Mouse (Mus musculus) hindbrain, embryonic 11.5 days (tissue): Measurements from ENCODE around the gene Gsn. TPM values are rescaled to one million over a fixed set of nuclear protein-coding genes. Genes with fewer than 3 reads are reported as not detected.

ENCODE experiments used
- ATAC-seq: fragments of 200-750 bp; cut with Nextera tagmentation; 2 replicates; pipeline ENCODE4 v1.8.0; 2017; ENCODE audit warnings: mild to moderate bottlenecking, moderate TSS enrichment, moderate library complexity; ENCODE audit not compliant: low FRiP score
- DNase-seq: peaks from one replicate; pipeline ENCODE4 v3.0.0-alpha.2; 2015; ENCODE audit warnings: low spot score
- H3K27ac ChIP-seq: fragments of 300-500 bp; sonication (generic); 2 replicates; pipeline ENCODE4 v1.5.1; 2014; ENCODE audit warnings: mild to moderate bottlenecking, low read depth, low read length
- H3K27me3 ChIP-seq: fragments of 300-500 bp; sonication (generic); 2 replicates; pipeline ENCODE4 v1.6.1; 2014; ENCODE audit warnings: mild to moderate bottlenecking, low read length, moderate library complexity, mixed read lengths; ENCODE audit not compliant: control insufficient read depth, insufficient read depth
- H3K36me3 ChIP-seq: fragments of 300-500 bp; sonication (generic); 2 replicates; pipeline ENCODE4 v1.6.1; 2014; ENCODE audit warnings: mild to moderate bottlenecking, low read length, moderate library complexity, mixed read lengths; ENCODE audit not compliant: control insufficient read depth, insufficient read depth
- H3K4me1 ChIP-seq: fragments of 300-500 bp; sonication (generic); replicated peaks from 2 replicates; pipeline ENCODE4 v1.6.1; 2014; ENCODE audit warnings: low read length, mixed read lengths; ENCODE audit not compliant: control insufficient read depth, insufficient read depth
- H3K4me2 ChIP-seq: fragments of 300-500 bp; sonication (generic); replicated peaks from 2 replicates; pipeline ENCODE4 v1.6.1; 2014; ENCODE audit warnings: mild to moderate bottlenecking, low read depth, low read length
- H3K4me3 ChIP-seq: fragments of 300-500 bp; sonication (generic); 2 replicates; pipeline ENCODE4 v1.5.1; 2014; ENCODE audit warnings: low read depth, low read length
- H3K9ac ChIP-seq: fragments of 300-500 bp; sonication (generic); 2 replicates; pipeline ENCODE4 v1.6.1; 2014; ENCODE audit warnings: low read depth, low read length
- H3K9me3 ChIP-seq: fragments of 300-500 bp; sonication (generic); 2 replicates; pipeline ENCODE4 v1.6.1; 2016; ENCODE audit warnings: low read length; ENCODE audit not compliant: control insufficient read depth
- WGBS: fragments of 180-500 bp; shearing (Covaris S2); extraction: QIAGEN DNeasy Blood & Tissue Kit; methylation state at CpG from one replicate; pipeline ENCODE4 v1.1.7; 2014; 5-methylcytosine and 5-hydroxymethylcytosine counted together
- polyA plus RNA-seq: library from polyadenylated mRNA; unstranded; fragments of >200 nt; fragmentation: Nextera tagmentation; extraction: Ambion mirVana; gene quantifications from 2 replicates; pipeline ENCODE4 v1.2.1, GENCODE M21; 2014

Gene Gsn
- polyA plus RNA-seq, 1 experiment from 2014 or later, result 40.2 TPM

- Histone ChIP-seq H3K27me3 (no peaks in the 10 kb centered on the region), H3K4me3 (no peak overlapping the region), H3K4me2 (no peak overlapping the region), H3K4me1 (no peaks in the 10 kb centered on the region; the same call in 1 of the 2 replicates), H3K27ac (no peak overlapping the region), H3K9me3 (no peaks in the 10 kb centered on the region), H3K36me3 (no peaks in the 10 kb centered on the region), H3K9ac (no peak overlapping the region)
- 81% methylated on average over 10 of the region's 10 CpGs for WGBS
- ATAC-seq, result no peak
- DNase-seq, result no peak
These were observed 11.8 kb downstream of the Gsn start for GRCm38 (mm10) chr2:35267876-35268566.

GRCm38 (mm10) chr2:35269136-35269535, 13.0 kb downstream of the Gsn start:
- Histone ChIP-seq H3K4me3 (no peak overlapping the region), H3K27me3 (no peaks in the 10 kb centered on the region), H3K4me1 (no peaks in the 10 kb centered on the region; the same call in 1 of the 2 replicates), H3K4me2 (no peak overlapping the region), H3K9me3 (no peaks in the 10 kb centered on the region), H3K27ac (no peak overlapping the region), H3K36me3 (no peaks in the 10 kb centered on the region), H3K9ac (no peak overlapping the region)
- 74% methylated on average over 6 of the region's 6 CpGs for WGBS
- DNase-seq (no peak), ATAC-seq (peak; percentile 13; the same call in 1 of the 2 replicates)

GRCm38 (mm10) chr2:35269716-35270260, 13.6 kb downstream of the Gsn start:
- Histone ChIP-seq H3K4me2 (no peak overlapping the region), H3K36me3 (no peaks in the 10 kb centered on the region), H3K4me1 (no peaks in the 10 kb centered on the region; the same call in 1 of the 2 replicates), H3K9ac (no peak overlapping the region), H3K4me3 (no peak overlapping the region), H3K27ac (no peak overlapping the region), H3K27me3 (no peaks in the 10 kb centered on the region), H3K9me3 (no peaks in the 10 kb centered on the region)
- 82% methylated on average over 4 of the region's 4 CpGs for WGBS
- DNase-seq, result no peak
- ATAC-seq, result no peak

GRCm38 (mm10) chr2:35270531-35270984, 14.4 kb downstream of the Gsn start:
- ATAC-seq, result peak; percentile 40; the same call in 1 of the 2 replicates
- H3K4me1 ChIP-seq, result no peaks in the 10 kb centered on the region; the same call in 1 of the 2 replicates

GRCm38 (mm10) chr2:35271817-35272216, 15.6 kb downstream of the Gsn start:
- Histone ChIP-seq H3K9me3 (no peaks in the 10 kb centered on the region), H3K4me1 (no peaks in the 10 kb centered on the region; the same call in 1 of the 2 replicates), H3K27me3 (no peaks in the 10 kb centered on the region), H3K27ac (no peak overlapping the region), H3K4me2 (no peak overlapping the region), H3K36me3 (no peaks in the 10 kb centered on the region), H3K4me3 (no peak overlapping the region), H3K9ac (no peak overlapping the region)
- DNase-seq (no peak), ATAC-seq (no peak)
- WGBS, result 57% methylated on average over 2 of the region's 2 CpGs

More at GRCm38 (mm10) chr2:35270531-35270984, 14.4 kb downstream of the Gsn start:
- Histone ChIP-seq H3K36me3 (no peaks in the 10 kb centered on the region), H3K27ac (no peak overlapping the region), H3K9ac (no peak overlapping the region), H3K4me3 (no peak overlapping the region), H3K9me3 (no peaks in the 10 kb centered on the region), H3K27me3 (no peaks in the 10 kb centered on the region), H3K4me2 (0 out of 2 replicates have a peak overlapping the region, but pooled peaks have one; percentile 20)
- WGBS, result 13% methylated on average over 10 of the region's 10 CpGs
- DNase-seq, result peak; percentile 74

- ATAC-seq, result no peak
- DNase-seq, result no peak
- no peak overlapping the region for H3K27ac ChIP-seq
- 86% methylated on average over 6 of the region's 6 CpGs for WGBS
- H3K4me2 ChIP-seq, result no peak overlapping the region
- H3K4me1 ChIP-seq, result no peaks in the 10 kb centered on the region; the same call in 1 of the 2 replicates
- no peak overlapping the region for H3K4me3 ChIP-seq
- H3K9me3 ChIP-seq, result no peaks in the 10 kb centered on the region
- no peaks in the 10 kb centered on the region for H3K36me3 ChIP-seq
- H3K27me3 ChIP-seq, result no peaks in the 10 kb centered on the region
- no peak overlapping the region for H3K9ac ChIP-seq
These were observed 16.7 kb downstream of the Gsn start for GRCm38 (mm10) chr2:35272881-35273280.

- no peak overlapping the region for H3K4me3 ChIP-seq
- H3K9me3 ChIP-seq, result no peaks in the 10 kb centered on the region
- H3K36me3 ChIP-seq, result no peaks in the 10 kb centered on the region
- H3K27ac ChIP-seq, result no peak overlapping the region
- no peak for ATAC-seq
- H3K4me2 ChIP-seq, result no peak overlapping the region
- no peak overlapping the region; the same call in 1 of the 2 replicates for H3K9ac ChIP-seq
- WGBS, result 25% methylated on average over 2 of the region's 2 CpGs
- H3K27me3 ChIP-seq, result no peaks in the 10 kb centered on the region
- no peaks in the 10 kb centered on the region; the same call in 1 of the 2 replicates for H3K4me1 ChIP-seq
- no peak for DNase-seq
These were observed 17.4 kb downstream of the Gsn start for GRCm38 (mm10) chr2:35273536-35273935.

- H3K27me3 ChIP-seq, result peaks cover 14% of the 10 kb centered on the region; the same call in 1 of the 2 replicates
- no peaks in the 10 kb centered on the region for H3K36me3 ChIP-seq
- H3K4me1 ChIP-seq, result 0 out of 2 replicates have a peak, but pooled peaks cover 2% of the 10 kb centered on the region
- DNase-seq (no peak), ATAC-seq (no peak)
- H3K4me3 ChIP-seq, result no peak overlapping the region
- H3K27ac ChIP-seq, result no peak overlapping the region
- 74% methylated on average over 3 of the region's 3 CpGs for WGBS
- H3K4me2 ChIP-seq, result no peak overlapping the region
- no peaks in the 10 kb centered on the region for H3K9me3 ChIP-seq
- H3K9ac ChIP-seq, result no peak overlapping the region
These were observed 21.5 kb downstream of the Gsn start for GRCm38 (mm10) chr2:35277686-35278085.
